Mouse (Mus musculus) lung, embryonic 15.5 days (tissue): ENCODE results near the gene Trim59. TPM values are rescaled to one million over a fixed set of nuclear protein-coding genes. Genes with fewer than 3 reads are reported as not detected.

Experiments
- ATAC-seq: fragments of 200-750 bp; cut with Nextera tagmentation; 2 replicates; pipeline ENCODE4 v1.8.0; 2017; ENCODE audit warnings: moderate number of reproducible peaks, borderline replicate concordance; ENCODE audit not compliant: low FRiP score, low TSS enrichment; ENCODE audit errors: extremely low read depth
- H3K27ac ChIP-seq: fragments of 300-500 bp; sonication (generic); 2 replicates; pipeline ENCODE4 v1.5.1; 2015; ENCODE audit warnings: moderate library complexity, mild to moderate bottlenecking, inconsistent platforms
- H3K27me3 ChIP-seq: fragments of 300-500 bp; sonication (generic); 2 replicates; pipeline ENCODE4 v1.6.1; 2015; ENCODE audit warnings: inconsistent platforms
- H3K36me3 ChIP-seq: fragments of 300-500 bp; sonication (generic); 2 replicates; pipeline ENCODE4 v1.6.1; 2015; ENCODE audit warnings: inconsistent platforms
- H3K4me1 ChIP-seq: fragments of 300-500 bp; sonication (generic); 2 replicates; pipeline ENCODE4 v1.6.1; 2015; ENCODE audit warnings: inconsistent platforms
- H3K4me2 ChIP-seq: fragments of 300-500 bp; sonication (generic); 2 replicates; pipeline ENCODE4 v1.6.1; 2015; ENCODE audit warnings: inconsistent platforms, mild to moderate bottlenecking, moderate library complexity
- H3K4me3 ChIP-seq: fragments of 300-500 bp; sonication (generic); 2 replicates; pipeline ENCODE4 v1.5.1; 2015; ENCODE audit warnings: mild to moderate bottlenecking, inconsistent platforms
- H3K9ac ChIP-seq: fragments of 300-500 bp; sonication (generic); 2 replicates; pipeline ENCODE4 v1.6.1; 2015; ENCODE audit warnings: inconsistent platforms
- H3K9me3 ChIP-seq: fragments of 300-500 bp; sonication (generic); 2 replicates; pipeline ENCODE4 v1.6.1; 2016; ENCODE audit warnings: inconsistent platforms
- WGBS: fragments of 180-500 bp; shearing (Covaris S2); methylation state at CpG from one replicate; pipeline ENCODE4 v1.1.7; 2015; 5-methylcytosine and 5-hydroxymethylcytosine counted together
- microRNA counts: library from miRNA; unstranded; fragments of <30 nt; microRNA quantifications from one replicate; lab custom pipeline; 2016
- microRNA-seq: library from miRNA; unstranded; fragments of <30 nt; microRNA quantifications from one replicate; pipeline ENCODE4, GENCODE M21; 2016
- polyA plus RNA-seq: library from polyadenylated mRNA; unstranded; fragments of >200 nt; fragmentation: Nextera tagmentation; extraction: Ambion mirVana; gene quantifications from 2 replicates; pipeline ENCODE4 v1.2.1, GENCODE M21; 2015

Gene Trim59
- polyA plus RNA-seq, 1 experiment from 2014 or later = 128 TPM

GRCm38 (mm10) chr3:69004437-69005337, 39.9 kb downstream of the Trim59 start, which contains the start of the genes Ift80 and Smc4:
Gene Ift80, minus strand, starts transcription at chr3:69004570.
Gene Smc4, plus strand, starts transcription at chr3:69004738.
- under 1% methylated on average over 72 of the region's 76 CpGs for WGBS
- Histone ChIP-seq H3K4me1 (peaks cover 12% of the 10 kb centered on the region), H3K9ac (peak within 1 kb of the TSS; percentile 98)

GRCm38 (mm10) chr3:69004055-69004436, 40.5 kb downstream of the Trim59 start:
- H3K9ac ChIP-seq = peak overlapping the region; percentile 53

More at GRCm38 (mm10) chr3:69004437-69005337, 39.9 kb downstream of the Trim59 start, which contains the start of the genes Ift80 and Smc4:
- Histone ChIP-seq H3K27ac (peak within 1 kb of the TSS; percentile 98), H3K9me3 (no peaks in the 10 kb centered on the region), H3K4me2 (peak within 1 kb of the TSS; percentile 70), H3K27me3 (no peaks in the 10 kb centered on the region), H3K36me3 (peaks cover 2% of the 10 kb centered on the region; the same call in 1 of the 2 replicates), H3K4me3 (peak within 1 kb of the TSS; percentile 100)
- ATAC-seq = peak; percentile 95

GRCm38 (mm10) chr3:69002781-69003180, 41.8 kb downstream of the Trim59 start:
- Histone ChIP-seq H3K4me3 (no peak overlapping the region), H3K27ac (no peak overlapping the region), H3K4me1 (peaks cover 9% of the 10 kb centered on the region; the same call in 1 of the 2 replicates), H3K9me3 (no peaks in the 10 kb centered on the region), H3K4me2 (no peak overlapping the region), H3K36me3 (no peaks in the 10 kb centered on the region), H3K9ac (no peak overlapping the region), H3K27me3 (no peaks in the 10 kb centered on the region)
- 85% methylated on average over 4 of the region's 4 CpGs for WGBS
- no peak for ATAC-seq

More at GRCm38 (mm10) chr3:69004055-69004436, 40.5 kb downstream of the Trim59 start:
- H3K4me2 ChIP-seq = peak overlapping the region; percentile 64
- under 1% methylated on average over 7 of the region's 7 CpGs for WGBS
- H3K27ac ChIP-seq = peak overlapping the region; percentile 98
- H3K36me3 ChIP-seq = no peaks in the 10 kb centered on the region
- H3K9me3 ChIP-seq = no peaks in the 10 kb centered on the region
- ATAC-seq = no peak
- H3K4me1 ChIP-seq = peaks cover 12% of the 10 kb centered on the region
- no peaks in the 10 kb centered on the region for H3K27me3 ChIP-seq
- H3K4me3 ChIP-seq = peak overlapping the region; percentile 100

- no peak overlapping the region for H3K9ac ChIP-seq
- ATAC-seq = no peak
- no peak overlapping the region for H3K27ac ChIP-seq
- peaks cover 14% of the 10 kb centered on the region; the same call in 1 of the 2 replicates for H3K36me3 ChIP-seq
- H3K4me1 ChIP-seq = no peaks in the 10 kb centered on the region
- H3K27me3 ChIP-seq = no peaks in the 10 kb centered on the region
- WGBS = 85% methylated on average over 2 of the region's 2 CpGs
- no peak overlapping the region for H3K4me2 ChIP-seq
- no peaks in the 10 kb centered on the region for H3K9me3 ChIP-seq
- H3K4me3 ChIP-seq = no peak overlapping the region
Observed at GRCm38 (mm10) chr3:68986550-68986949, 58.0 kb downstream of the Trim59 start.

MicroRNAs encoded within 50 kb of the gene (microRNA counts, 519-probe panel; counts per million panel counts)
- 4,005 counts per million, percentile 95 among the panel's probes with 10 or more counts for microRNA mmu-miR-15b (lab: Ali Mortazavi, UCI)

Small RNA genes lying within 50 kb of the gene (microRNA-seq; reads per million reads assigned to microRNA genes)
- gene Mir15b (1,313 reads per million, percentile 78 among the genes with 10 or more reads in this experiment), gene Mir16-2 (510 reads per million, percentile 70 among the genes with 10 or more reads in this experiment)

Other genes with a start within 250 kb of the Trim59 start
- 0.60 and 0.65 TPM in 2 replicates for gene 1110032F04Rik, start 175.2 kb downstream of the Trim59 start, polyA plus RNA-seq
- 15.5 and 18.9 TPM in 2 replicates for gene Ift80, start 40.2 kb downstream of the Trim59 start, polyA plus RNA-seq
- gene Smc4, start 40.0 kb downstream of the Trim59 start, polyA plus RNA-seq = 213 and 230 TPM in 2 replicates
- 33.1 and 35.1 TPM in 2 replicates for gene Kpna4, start 82.4 kb upstream of the Trim59 start, polyA plus RNA-seq
- 1.1 TPM in 2 replicates for gene Arl14, start 177.7 kb upstream of the Trim59 start, polyA plus RNA-seq